Mouse (Mus musculus) megakaryocyte-erythroid progenitor cell, adult 5-6 weeks (primary cell): ENCODE results near the gene Zfp423. TPM values are rescaled to one million over a fixed set of nuclear protein-coding genes. Genes with fewer than 3 reads are reported as not detected.

Source experiments
- ATAC-seq: replicated peaks from 2 replicates; pipeline ENCODE4 v1.8.0; 2016; ENCODE audit warnings: mild to moderate bottlenecking, inconsistent platforms; ENCODE audit not compliant: severe bottlenecking, poor library complexity, low FRiP score, low TSS enrichment
- total RNA-seq, 2 experiments: library from RNA; stranded (forward) in 1 of 2; stranded (reverse) in 1 of 2; fragments of 200-1000, 215-1000 nt in 1 of 2; fragments of >200 nt in 1 of 2; fragmentation: Nextera tagmentation in 1 of 2; gene quantifications; 2 replicates each; pipeline ENCODE4 v1.2.3; 2014 to 2017

Gene Zfp423
- total RNA-seq, 2 experiments from 2014 or later, result not detected

GRCm38 (mm10) chr8:87914247-87914967 lies 45.0 kb downstream of the Zfp423 start:
- no peak for ATAC-seq

GRCm38 (mm10) chr8:87908940-87909339 lies 50.5 kb downstream of the Zfp423 start:
- ATAC-seq, result no peak

GRCm38 (mm10) chr8:87905404-87905803 lies 54.0 kb downstream of the Zfp423 start:
- ATAC-seq, result no peak

DNA sequence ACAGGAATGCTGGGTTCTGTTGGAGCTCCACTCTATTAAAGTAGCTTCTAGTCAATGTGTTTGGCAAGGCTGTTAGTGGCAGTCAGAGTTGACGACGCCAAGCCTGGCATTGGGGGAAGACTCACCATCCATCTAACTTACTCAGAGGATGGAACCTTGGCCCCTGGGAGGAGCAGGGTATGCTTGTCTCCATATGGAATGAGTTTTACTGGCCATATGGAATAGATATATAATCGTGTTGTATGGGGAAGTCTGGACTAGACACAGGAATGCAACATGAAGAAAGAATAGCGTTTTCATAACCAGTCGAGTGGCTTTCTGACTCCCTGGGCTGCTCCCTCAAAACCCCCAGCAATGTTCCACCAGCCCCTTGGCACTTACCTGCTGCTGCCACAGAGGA lies 55.3 kb downstream of the Zfp423 start:
- ATAC-seq, result no peak

- ATAC-seq, result no peak
Measured at GRCm38 (mm10) chr8:87895203-87896041, 64.0 kb downstream of the Zfp423 start.

DNA sequence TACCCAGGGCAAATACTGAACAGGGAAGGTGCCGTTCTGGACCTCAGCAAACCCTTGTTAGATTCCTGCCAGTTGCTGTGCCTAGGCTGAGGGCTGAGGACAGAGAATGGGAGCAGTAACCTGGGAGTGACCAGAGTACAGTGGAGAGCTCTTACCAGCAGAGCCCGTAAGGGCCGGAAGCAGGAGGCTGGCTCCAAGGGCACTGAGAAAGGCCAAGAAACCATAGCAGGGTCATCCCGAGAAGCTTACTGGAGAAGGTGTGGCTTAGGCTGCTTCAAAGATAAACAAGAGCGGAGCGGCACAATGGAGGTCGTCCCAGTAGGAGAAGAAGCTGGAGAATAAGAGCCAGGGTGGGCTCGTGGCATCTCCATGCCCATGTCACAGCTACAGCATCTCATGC lies 65.1 kb downstream of the Zfp423 start:
- no peak for ATAC-seq

DNA sequence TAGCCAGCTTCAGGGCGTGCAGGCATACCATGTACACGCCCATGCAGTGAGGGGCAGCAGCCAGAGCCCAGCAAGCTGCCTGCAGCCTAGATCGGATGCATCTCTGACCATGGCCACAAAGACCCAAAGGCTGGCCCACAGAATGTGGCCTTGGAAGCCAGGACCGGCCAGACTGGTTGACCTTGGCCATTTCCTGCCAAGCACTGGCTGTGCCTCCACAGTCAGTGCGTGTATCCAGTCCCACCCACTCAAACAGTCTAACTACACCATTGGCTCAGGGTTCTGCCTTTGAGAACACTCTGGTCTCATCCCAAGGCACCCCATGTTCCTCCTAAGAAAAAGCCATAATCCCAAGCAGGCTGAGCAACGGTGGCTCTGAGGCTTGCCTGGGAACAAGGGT lies 65.8 kb downstream of the Zfp423 start:
- no peak for ATAC-seq

DNA sequence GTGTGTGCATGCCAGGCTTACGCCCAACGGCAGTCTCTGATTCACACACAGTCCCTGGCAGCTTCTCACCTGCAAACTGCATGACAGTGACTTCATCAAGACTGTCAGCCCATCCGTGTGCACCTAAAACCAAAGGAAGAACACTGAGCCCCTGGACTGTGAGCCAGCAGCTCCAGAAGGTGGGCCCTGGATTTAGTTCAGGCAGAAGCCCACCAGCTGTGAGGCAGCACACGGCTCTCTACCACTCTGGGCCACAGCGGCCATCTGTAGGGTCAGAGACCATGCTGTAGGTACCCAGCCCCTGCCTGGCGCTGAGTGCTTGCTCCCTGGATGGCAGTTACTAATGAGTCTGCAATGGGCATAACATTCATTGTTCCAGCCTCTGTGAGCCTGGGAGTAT lies 66.5 kb downstream of the Zfp423 start:
- no peak for ATAC-seq

DNA sequence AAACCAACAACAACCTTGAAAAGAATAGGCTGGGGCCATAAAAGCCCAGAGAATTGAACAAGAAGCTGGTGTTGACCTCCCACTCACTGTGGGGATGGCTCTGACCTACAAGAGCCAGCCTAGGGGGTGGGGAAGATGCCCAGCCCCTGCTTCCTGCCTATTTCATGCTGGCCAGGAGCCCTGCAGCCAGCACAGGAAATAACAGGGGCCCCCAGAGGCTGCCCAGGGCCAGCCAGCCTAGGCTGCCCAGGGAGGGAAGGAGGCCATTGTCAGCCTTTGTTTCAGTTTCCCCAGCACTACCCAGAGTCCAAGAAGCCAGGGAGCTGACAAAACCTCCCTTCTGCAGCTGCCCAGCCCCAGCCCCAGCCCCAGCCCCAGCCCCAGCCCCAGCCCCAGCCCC lies 67.5 kb downstream of the Zfp423 start:
- no peak for ATAC-seq

DNA sequence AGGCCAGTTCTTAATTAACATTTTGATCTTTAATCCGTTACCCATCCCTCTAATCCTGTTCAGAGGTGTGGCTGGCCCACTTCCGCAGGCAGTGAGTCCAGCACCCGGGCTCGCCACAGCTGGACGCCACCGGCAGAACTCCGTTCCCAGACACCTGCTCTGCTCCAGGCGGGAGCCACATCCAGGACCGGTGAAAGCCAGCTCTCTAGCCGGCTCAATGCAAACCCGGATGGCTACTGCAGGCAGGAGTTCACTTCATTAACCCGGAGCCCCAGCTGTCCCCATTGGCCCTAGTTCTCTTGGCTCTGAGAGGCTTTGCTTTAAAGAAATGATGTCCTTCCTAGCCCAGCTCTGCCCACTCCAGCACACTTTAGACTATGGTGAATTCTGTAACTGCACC lies 71.4 kb downstream of the Zfp423 start:
- ATAC-seq, result no peak

- ATAC-seq, result no peak
Measured at GRCm38 (mm10) chr8:87881088-87881487, 78.3 kb downstream of the Zfp423 start.

- ATAC-seq, result no peak
Measured at GRCm38 (mm10) chr8:87875852-87876251, 83.5 kb downstream of the Zfp423 start.

GRCm38 (mm10) chr8:87875452-87875851 lies 83.9 kb downstream of the Zfp423 start:
- no peak for ATAC-seq

DNA sequence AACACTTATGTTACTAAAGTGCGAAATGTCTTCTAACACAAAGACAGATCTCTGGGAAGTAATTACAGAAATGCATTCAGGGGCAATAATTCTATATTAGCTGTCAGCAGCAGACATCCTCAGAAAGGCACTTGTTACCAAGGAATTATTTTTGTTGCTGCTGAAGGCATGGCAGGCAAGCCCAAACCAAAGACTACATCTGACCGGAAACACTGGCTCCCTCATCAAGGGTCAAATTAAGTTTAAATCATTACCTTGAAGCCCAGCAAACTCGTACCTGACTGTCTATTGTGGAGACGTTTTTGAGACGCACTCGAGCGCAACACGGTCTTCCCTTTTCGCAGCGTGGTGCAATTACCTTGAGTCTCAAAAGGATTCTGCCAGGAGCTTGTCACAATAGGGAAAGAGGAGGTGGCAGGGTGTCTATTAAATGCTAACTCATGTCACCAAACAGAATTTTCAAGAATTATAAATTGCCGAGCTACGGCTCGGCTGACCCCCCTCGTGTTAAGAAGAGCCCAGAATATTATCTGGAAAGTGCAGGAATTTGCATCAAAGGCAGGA lies 86.3 kb downstream of the Zfp423 start:
- ATAC-seq, result no peak

DNA sequence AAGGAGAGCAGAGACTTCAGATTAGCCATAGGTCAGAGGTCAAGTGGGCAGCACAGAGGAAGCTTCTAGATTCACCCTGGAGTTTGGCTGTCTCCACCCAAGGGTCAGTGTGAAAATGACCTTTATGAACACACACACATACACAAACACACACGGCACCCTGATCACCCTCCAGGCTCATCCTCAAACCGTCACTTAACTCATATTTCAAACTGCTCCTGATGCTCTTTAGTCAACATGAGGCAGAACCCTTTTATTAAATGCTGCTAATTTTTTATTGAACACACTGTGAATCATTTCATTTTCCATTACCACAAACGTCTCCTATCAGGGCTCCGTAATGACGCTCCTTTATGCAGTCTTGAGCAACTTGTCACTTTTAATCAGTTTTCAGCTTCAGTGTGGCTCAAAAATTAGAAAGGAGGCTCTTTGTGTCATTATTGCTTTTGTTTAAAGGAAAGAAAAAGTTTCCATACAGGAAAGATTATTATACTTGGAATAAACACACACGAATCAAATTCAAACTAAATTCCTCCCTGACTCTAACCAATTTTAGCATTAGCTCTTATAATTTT lies 87.0 kb downstream of the Zfp423 start:
- no peak for ATAC-seq

DNA sequence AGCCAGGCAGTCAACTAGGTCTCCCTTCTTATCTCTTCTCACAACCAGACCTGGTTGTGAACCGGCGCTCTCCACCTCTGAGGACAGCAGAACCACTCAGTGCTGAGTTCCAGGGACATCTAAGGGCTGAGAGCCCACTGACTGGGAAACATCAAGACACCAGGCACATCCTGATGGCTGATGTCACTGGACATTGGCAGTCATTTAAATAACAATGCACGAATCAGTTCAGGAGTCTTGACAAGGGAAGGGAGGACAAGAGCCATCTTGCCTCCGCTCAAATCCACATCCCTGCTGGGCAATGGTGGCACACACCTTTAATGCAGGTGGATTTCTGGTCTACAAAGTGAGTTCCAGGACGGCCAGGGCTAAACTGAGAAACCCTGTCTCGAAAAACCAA lies 92.8 kb downstream of the Zfp423 start:
- no peak for ATAC-seq

- ATAC-seq, result no peak
Measured at GRCm38 (mm10) chr8:87864236-87864635, 95.2 kb downstream of the Zfp423 start.

- no peak for ATAC-seq
Measured at GRCm38 (mm10) chr8:87863128-87863527, 96.3 kb downstream of the Zfp423 start.

GRCm38 (mm10) chr8:87861718-87862117 lies 97.7 kb downstream of the Zfp423 start:
- no peak for ATAC-seq

GRCm38 (mm10) chr8:87860905-87861304 lies 98.5 kb downstream of the Zfp423 start:
- ATAC-seq, result no peak
